Mouse (Mus musculus): ENCODE data around the gene Mamstr. TPM values are rescaled to one million over a fixed set of nuclear protein-coding genes. Genes with fewer than 3 reads are reported as not detected.

Mamstr gene
- 3.5 and 4.9 TPM in 2 replicates for polyA plus RNA-seq (2016; fragmentation: Nextera tagmentation; extraction: Ambion mirVana)

DNA sequence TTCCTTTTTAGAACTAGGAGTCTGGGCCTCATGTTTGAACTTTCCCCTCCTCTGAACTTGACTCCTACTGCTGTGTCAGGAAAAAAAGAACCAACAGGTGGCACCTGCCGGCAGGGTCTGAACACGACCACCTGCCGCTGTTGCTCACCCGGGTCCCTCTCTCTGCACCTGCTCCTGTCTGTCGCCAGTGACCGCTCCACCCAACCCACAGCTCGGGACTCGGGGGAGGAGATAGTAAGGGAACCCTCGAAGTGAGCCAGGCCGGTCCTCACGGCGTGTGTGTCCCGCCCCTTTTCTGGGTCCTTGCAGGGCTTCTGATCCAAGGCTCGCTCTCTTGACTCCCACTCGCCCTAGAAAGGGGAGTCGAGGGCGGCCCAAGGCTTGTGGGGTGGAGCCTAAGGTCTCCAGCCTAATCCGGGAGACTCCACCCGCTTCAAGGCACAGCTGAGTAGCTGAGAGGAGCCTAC lies at the start of gene Mamstr:
Mamstr (plus strand) TSS at position 417 of the 467 bp plus-strand sequence.
- 26% methylated on average over 19 of the region's 19 CpGs for WGBS

DNA sequence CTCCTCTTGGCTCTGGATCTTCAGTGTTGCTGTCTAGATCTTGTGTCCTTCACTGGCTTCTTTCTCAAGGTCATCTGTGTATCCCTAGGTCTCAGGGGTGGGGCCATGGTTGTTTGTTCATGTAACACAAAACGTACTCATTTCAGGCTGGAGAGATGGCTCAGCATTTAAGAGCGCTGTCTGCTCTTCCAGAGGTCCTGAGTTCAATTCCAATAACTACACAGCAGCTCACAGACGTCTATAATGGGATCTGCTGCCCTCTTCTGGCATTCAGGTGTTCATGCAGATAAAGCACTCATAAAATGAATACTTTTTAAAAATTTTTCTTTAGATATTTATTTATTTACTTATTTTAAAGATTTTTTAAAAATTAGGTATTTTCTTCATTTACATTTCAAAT lies 48.9 kb upstream of the Mamstr start:
- Histone ChIP-seq H3K9ac (no peak overlapping the region), H3K4me1 (no peaks in the 10 kb centered on the region), H3K9me3 (no peaks in the 10 kb centered on the region), H3K4me2 (replicated peaks) (no peak overlapping the region), H3K27ac (no peak overlapping the region), H3K36me3 (peaks cover 2% of the 10 kb centered on the region; the same call in 1 of the 2 replicates), H3K27me3 (replicated peaks) (no peaks in the 10 kb centered on the region), H3K4me3 (no peak overlapping the region)
- WGBS, result 65% methylated on average over 3 of the region's 3 CpGs
- ATAC-seq (ENCODE audit: low FRiP score, low read depth), result no peak

More for the DNA sequence above, at the start of gene Mamstr:
- H3K4me1 ChIP-seq, result peaks cover 19% of the 10 kb centered on the region
- no peak for ATAC-seq (ENCODE audit: low FRiP score, low read depth)
- H3K4me3 ChIP-seq, result no peak within 1 kb of the TSS
- H3K27me3 ChIP-seq (replicated peaks), result no peaks in the 10 kb centered on the region
- peaks cover 5% of the 10 kb centered on the region; the same call in 1 of the 2 replicates for H3K36me3 ChIP-seq
- no peak within 1 kb of the TSS for H3K27ac ChIP-seq
- H3K9ac ChIP-seq, result no peak within 1 kb of the TSS
- H3K4me2 ChIP-seq (replicated peaks), result no peak within 1 kb of the TSS
- H3K9me3 ChIP-seq, result no peaks in the 10 kb centered on the region

DNA sequence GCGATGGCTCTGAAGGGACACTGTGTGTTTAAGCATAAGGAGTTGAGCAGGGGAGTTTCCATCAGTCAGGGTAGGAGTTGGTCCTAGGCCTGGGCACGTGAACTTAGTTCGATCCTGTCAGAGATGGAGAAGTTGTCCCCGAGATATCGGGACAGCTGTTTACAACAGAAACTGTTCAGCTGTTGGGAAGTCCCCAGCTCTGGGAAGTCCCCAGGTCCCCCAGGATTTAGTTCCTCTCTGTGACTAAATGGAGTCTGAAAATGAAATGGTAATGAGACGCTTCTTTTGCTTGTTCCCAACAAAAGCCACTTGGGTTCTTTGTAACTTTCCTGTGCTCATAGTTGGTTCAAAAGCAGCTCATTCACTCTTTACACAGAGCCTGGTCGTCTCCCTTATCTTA lies 47.9 kb upstream of the Mamstr start:
- Histone ChIP-seq H3K4me3 (no peak overlapping the region), H3K4me2 (replicated peaks) (no peak overlapping the region), H3K9ac (no peak overlapping the region), H3K27ac (no peak overlapping the region), H3K27me3 (replicated peaks) (no peaks in the 10 kb centered on the region), H3K36me3 (no peaks in the 10 kb centered on the region), H3K9me3 (no peaks in the 10 kb centered on the region), H3K4me1 (no peaks in the 10 kb centered on the region)
- no peak for ATAC-seq (ENCODE audit: low FRiP score, low read depth)
- WGBS, result 82% methylated on average over 7 of the region's 7 CpGs

DNA sequence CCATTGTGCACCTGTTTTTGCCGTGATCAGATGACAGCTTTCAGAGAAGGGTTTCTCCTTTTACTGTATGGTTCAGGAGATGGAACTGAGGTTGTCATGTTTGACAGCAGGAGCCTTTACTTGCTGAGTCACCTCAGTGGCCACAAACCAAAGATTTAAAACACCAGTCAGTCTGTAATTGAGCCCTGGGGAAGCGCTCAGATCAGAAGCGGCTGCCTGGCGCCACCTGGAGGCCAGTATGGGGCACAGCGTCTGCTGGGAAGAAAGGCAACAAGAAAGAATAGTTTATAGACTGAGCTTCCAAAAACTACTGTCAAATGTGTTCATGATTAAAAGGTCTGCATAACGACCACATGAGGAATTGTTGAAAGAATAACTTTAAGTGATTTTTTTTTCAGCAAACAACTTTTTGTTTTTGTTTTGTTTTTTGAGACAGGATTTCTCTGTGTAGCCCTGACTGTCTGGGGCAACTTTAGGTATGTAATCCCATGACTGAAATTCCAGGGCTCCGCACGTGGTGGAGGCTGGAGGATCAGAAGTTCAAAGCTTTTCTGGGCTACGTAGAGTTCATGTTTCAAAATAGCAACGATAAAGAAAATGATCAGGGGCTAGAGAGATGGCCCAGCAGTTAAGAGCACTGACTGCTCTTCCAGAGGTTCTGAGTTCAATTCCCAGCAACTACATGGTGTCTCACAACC lies 46.5 kb upstream of the Mamstr start:
- no peaks in the 10 kb centered on the region for H3K27me3 ChIP-seq (replicated peaks)
- H3K27ac ChIP-seq, result no peak overlapping the region
- H3K4me1 ChIP-seq, result no peaks in the 10 kb centered on the region
- ATAC-seq (ENCODE audit: low FRiP score, low read depth), result no peak
- H3K9me3 ChIP-seq, result no peaks in the 10 kb centered on the region
- no peak overlapping the region for H3K4me3 ChIP-seq
- no peak overlapping the region for H3K4me2 ChIP-seq (replicated peaks)
- 29% methylated on average over 10 of the region's 10 CpGs for WGBS
- no peak overlapping the region for H3K9ac ChIP-seq
- H3K36me3 ChIP-seq, result no peaks in the 10 kb centered on the region

DNA sequence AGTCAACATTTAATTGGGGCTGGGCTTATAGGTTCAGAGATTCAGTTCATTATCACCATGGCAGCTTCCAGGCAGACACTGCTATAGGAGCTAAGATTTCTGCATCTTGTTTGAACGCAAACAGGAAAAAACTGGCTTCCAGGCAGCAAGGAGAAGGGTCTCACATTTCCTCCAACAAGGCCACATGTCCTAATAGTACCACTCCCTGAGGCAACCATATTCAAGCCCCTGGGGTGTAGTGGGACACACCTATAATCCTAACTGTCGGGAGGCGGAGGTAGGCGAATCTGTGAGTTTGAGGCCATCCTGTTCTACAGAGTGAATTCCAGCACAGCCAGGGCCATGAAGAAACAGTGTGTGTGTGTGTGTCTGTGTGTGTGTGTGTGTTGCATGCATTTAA lies 44.6 kb upstream of the Mamstr start:
- Histone ChIP-seq H3K36me3 (no peaks in the 10 kb centered on the region), H3K9me3 (no peaks in the 10 kb centered on the region), H3K27me3 (replicated peaks) (no peaks in the 10 kb centered on the region), H3K27ac (no peak overlapping the region), H3K4me2 (replicated peaks) (no peak overlapping the region), H3K4me1 (no peaks in the 10 kb centered on the region), H3K4me3 (no peak overlapping the region), H3K9ac (no peak overlapping the region)
- WGBS, result 82% methylated on average over 4 of the region's 4 CpGs
- no peak for ATAC-seq (ENCODE audit: low FRiP score, low read depth)

DNA sequence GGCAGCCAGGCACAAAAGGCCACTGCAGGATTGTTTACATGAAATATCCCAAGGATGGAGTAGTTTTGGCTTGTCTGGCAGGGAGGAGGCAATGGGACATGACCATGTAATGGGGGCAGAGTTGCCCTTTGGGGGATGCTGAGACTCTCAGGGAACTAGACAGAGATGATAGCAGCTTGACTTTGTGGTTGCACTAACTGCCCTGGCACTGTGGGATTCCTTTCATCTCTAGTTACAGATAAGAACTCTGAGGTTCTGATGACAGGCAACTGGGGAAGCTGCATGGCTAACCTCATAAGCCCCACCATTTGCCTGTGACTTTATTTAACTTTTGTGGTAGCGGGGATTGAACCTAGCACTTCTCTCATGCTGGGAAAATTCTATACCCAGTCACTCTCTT lies 43.7 kb upstream of the Mamstr start:
- no peak for ATAC-seq (ENCODE audit: low FRiP score, low read depth)

DNA sequence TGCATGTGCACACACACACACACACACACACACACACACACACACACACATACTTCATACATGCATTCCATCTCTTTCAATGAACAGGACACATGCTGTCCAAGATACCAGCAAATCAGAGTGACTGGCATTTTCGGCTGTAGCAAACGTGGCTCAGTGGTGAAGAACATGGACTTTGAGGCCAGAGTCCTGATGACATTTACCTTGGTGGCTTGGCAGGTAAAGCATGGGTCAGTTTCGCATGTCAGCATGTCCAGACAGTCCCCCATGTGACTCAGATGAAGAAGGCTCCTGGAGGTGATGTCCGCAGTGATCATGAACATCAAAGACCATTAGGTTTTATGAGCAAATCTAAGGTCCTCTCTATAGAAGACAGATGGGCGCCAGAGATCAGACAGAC lies 42.8 kb upstream of the Mamstr start:
- 84% methylated on average over 5 of the region's 5 CpGs for WGBS
- H3K4me3 ChIP-seq, result no peak overlapping the region

More for the DNA sequence above, 43.7 kb upstream of the Mamstr start:
- H3K27me3 ChIP-seq (replicated peaks), result no peaks in the 10 kb centered on the region
- H3K27ac ChIP-seq, result no peak overlapping the region
- no peak overlapping the region for H3K9ac ChIP-seq
- no peak overlapping the region for H3K4me2 ChIP-seq (replicated peaks)
- H3K36me3 ChIP-seq, result no peaks in the 10 kb centered on the region
- WGBS, result 86% methylated on average over 1 of the region's 1 CpGs
- H3K4me3 ChIP-seq, result no peak overlapping the region
- no peaks in the 10 kb centered on the region for H3K4me1 ChIP-seq
- H3K9me3 ChIP-seq, result no peaks in the 10 kb centered on the region

DNA sequence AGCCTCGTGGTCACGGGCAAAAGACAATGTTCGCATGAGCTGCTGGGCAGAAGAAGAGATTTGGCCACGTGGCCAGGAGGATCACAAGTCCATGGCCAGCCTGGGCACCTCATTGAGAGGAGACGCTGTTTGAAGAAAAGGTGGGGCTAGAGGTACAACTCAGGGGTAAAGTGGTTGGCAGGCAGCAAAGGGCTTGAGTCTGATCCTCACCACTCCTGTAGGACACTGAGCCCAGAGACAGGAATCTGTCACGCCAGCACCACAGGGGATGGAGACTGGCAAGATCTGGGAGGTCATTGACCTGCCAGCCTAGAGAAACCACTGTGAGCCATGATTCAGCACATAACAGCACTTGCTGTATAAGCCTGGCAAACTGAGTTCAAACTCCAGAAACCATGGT lies 42.2 kb upstream of the Mamstr start:
- 90% methylated on average over 6 of the region's 6 CpGs for WGBS
- H3K9ac ChIP-seq, result no peak overlapping the region
- ATAC-seq (ENCODE audit: low FRiP score, low read depth), result no peak

More for the DNA sequence above, 42.8 kb upstream of the Mamstr start:
- H3K27ac ChIP-seq, result no peak overlapping the region
- H3K27me3 ChIP-seq (replicated peaks), result no peaks in the 10 kb centered on the region
- no peak for ATAC-seq (ENCODE audit: low FRiP score, low read depth)
- no peaks in the 10 kb centered on the region for H3K36me3 ChIP-seq
- H3K4me1 ChIP-seq, result no peaks in the 10 kb centered on the region
- H3K9me3 ChIP-seq, result no peaks in the 10 kb centered on the region
- no peak overlapping the region for H3K9ac ChIP-seq
- no peak overlapping the region for H3K4me2 ChIP-seq (replicated peaks)

DNA sequence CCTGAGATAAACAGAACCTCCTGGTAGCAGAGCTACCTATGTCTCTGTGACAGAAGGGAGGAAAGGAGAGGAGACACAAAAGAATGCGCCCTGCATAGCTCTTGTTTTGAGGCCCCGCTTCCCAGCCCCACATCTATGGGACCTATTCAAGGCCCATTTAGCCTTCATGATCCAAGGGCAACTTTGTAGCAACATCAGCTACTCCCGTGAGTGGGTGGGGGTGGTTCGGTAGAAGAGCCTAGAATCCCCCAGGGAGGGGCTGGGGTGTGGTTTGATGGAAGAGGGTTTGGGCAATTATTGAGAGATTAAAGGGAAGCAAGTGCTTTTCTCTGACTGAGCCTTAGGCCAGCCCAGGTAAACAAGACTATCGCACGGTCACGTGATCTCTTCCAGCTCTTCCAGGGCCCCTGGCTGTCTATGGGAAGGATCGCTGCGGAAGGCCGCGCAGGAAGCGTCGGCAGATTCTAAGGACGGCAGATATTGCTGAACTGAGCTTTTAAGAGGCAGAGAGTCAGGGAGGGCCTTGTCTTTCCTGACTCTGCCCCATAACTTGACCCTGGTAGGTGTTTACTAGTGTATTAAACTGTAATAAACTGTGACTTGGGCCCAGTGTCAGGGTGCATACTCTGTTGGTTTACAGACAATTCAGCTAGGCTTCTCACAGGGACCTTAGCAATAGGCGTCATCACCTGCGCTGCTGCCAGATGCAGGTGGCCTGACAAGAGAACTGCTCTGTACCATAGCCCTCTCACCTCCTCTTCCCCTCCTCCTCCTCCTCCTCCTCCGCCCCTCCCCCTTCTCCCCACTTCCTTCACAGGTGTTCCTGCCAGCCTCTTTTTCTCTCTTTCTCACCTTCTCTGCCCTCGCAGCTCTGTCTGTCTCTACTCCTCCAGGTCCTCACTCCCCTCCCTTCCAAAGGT lies 40.6 kb upstream of the Mamstr start:
- no peaks in the 10 kb centered on the region for H3K36me3 ChIP-seq
- H3K9ac ChIP-seq, result no peak overlapping the region
- H3K4me3 ChIP-seq, result no peak overlapping the region
- no peaks in the 10 kb centered on the region for H3K4me1 ChIP-seq
- H3K4me2 ChIP-seq (replicated peaks), result no peak overlapping the region
- whole genome bisulfite sequencing, result 53% methylated on average over 18 of the region's 18 CpGs
- no peaks in the 10 kb centered on the region for H3K27me3 ChIP-seq (replicated peaks)
- no peak overlapping the region for H3K27ac ChIP-seq
- no peak for ATAC-seq (ENCODE audit: low FRiP score, low read depth)
- H3K9me3 ChIP-seq, result no peaks in the 10 kb centered on the region

More for the DNA sequence above, 42.2 kb upstream of the Mamstr start:
- Histone ChIP-seq H3K9me3 (no peaks in the 10 kb centered on the region), H3K4me3 (no peak overlapping the region), H3K27me3 (replicated peaks) (no peaks in the 10 kb centered on the region), H3K4me2 (replicated peaks) (no peak overlapping the region), H3K36me3 (no peaks in the 10 kb centered on the region), H3K4me1 (no peaks in the 10 kb centered on the region), H3K27ac (no peak overlapping the region)

DNA sequence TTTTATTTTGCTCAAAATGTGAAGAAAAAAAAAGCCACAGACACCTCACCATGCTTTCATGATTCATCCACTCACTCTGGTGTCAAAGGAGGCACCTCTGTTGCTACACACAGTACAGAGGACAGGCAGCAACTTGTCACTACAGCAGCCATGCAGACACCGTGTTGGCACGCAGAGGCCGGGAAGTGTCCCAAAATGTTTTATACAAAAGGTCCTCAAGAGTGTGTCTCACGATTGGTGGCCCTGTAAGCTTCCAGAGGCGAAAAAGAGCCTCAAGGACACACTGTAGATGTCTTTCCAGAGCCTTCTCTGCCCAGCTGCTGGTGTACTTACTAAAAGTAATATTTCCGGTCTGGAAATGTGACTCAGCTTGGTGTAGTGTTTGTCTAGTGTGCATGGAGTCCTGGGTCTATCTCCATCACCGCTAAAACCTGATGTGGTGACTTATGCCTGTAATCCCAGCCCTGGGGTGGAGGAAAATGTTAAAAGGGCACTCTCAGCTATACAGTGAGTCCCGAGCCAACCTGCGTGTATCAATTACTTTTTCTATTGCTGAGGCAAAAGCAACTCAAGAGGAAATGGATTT lies 34.0 kb upstream of the Mamstr start:
- WGBS, result 87% methylated on average over 9 of the region's 9 CpGs
- no peaks in the 10 kb centered on the region for H3K9me3 ChIP-seq
- H3K9ac ChIP-seq, result no peak overlapping the region
- no peak overlapping the region for H3K4me2 ChIP-seq (replicated peaks)
- H3K27me3 ChIP-seq (replicated peaks), result no peaks in the 10 kb centered on the region
- H3K4me3 ChIP-seq, result no peak overlapping the region
- H3K4me1 ChIP-seq, result no peaks in the 10 kb centered on the region
- ATAC-seq (ENCODE audit: low FRiP score, low read depth), result no peak
- no peaks in the 10 kb centered on the region for H3K36me3 ChIP-seq
- H3K27ac ChIP-seq, result no peak overlapping the region

DNA sequence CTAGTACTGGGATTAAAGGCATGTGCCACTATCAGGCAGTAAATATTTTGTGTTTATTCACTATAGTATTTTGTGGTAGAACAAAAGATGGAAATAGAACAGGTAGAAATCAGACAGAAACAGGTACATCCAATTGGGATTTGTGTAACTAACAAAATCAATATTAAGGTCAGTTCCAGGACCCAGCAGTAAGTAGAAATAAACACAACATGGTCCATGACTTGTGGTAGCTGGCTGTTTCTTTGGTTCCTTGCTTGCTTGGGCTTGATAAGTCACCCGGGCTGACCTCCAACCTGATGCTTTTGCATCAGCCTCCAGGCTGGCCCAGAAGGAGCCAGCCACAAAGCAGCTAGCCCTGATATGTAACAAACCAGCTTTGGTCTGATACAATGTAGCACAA lies 30.3 kb upstream of the Mamstr start:
- Histone ChIP-seq H3K4me3 (no peak overlapping the region), H3K9me3 (no peaks in the 10 kb centered on the region), H3K9ac (no peak overlapping the region), H3K27me3 (replicated peaks) (no peaks in the 10 kb centered on the region), H3K4me2 (replicated peaks) (no peak overlapping the region), H3K4me1 (no peaks in the 10 kb centered on the region), H3K27ac (no peak overlapping the region), H3K36me3 (no peaks in the 10 kb centered on the region)
- WGBS, result 77% methylated on average over 1 of the region's 1 CpGs
- no peak for ATAC-seq (ENCODE audit: low FRiP score, low read depth)

DNA sequence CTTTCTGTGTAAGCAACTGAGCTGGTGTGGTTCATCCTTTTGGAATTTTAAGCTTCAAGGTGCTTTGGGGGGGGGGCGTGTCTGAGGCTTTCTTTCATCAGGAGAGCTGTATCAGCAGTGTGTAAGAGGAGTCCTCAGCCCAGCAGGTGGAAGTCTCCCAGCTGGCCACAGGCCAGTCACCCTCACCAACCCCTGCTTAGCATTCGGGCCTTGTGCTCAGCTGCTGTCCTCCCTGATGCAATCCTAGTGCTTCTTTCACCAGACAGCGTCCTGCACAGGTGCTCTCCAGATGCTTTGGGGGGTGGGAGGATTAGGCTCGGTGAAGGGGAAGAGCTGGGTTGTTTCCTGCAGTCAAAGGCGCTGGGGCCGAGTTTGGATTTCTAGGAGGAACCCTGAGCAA lies 23.5 kb upstream of the Mamstr start:
- no peak overlapping the region for H3K4me3 ChIP-seq
- 36% methylated on average over 6 of the region's 6 CpGs for WGBS
- no peaks in the 10 kb centered on the region for H3K9me3 ChIP-seq
- peaks cover 6% of the 10 kb centered on the region; the same call in 1 of the 2 replicates for H3K4me1 ChIP-seq
- no peak overlapping the region for H3K4me2 ChIP-seq (replicated peaks)
- H3K36me3 ChIP-seq, result no peaks in the 10 kb centered on the region
- ATAC-seq (ENCODE audit: low FRiP score, low read depth), result no peak
- H3K9ac ChIP-seq, result no peak overlapping the region
- peaks cover 40% of the 10 kb centered on the region for H3K27me3 ChIP-seq (replicated peaks)
- no peak overlapping the region for H3K27ac ChIP-seq
